Mouse (Mus musculus) hindbrain, embryonic 14.5 days (tissue): ENCODE results near the gene Arhgap19. TPM values are rescaled to one million over a fixed set of nuclear protein-coding genes. Genes with fewer than 3 reads are reported as not detected.

Source experiments
- ATAC-seq: fragments of 200-750 bp; cut with Nextera tagmentation; 2 replicates; pipeline ENCODE4 v1.8.0; 2017; ENCODE audit warnings: moderate number of reproducible peaks, mild to moderate bottlenecking, moderate TSS enrichment, moderate library complexity; ENCODE audit not compliant: low FRiP score
- DNase-seq: peaks from one replicate; pipeline ENCODE4 v3.0.0-alpha.2; 2015; ENCODE audit warnings: low spot score
- H3K27ac ChIP-seq: fragments of 300-500 bp; sonication (generic); 2 replicates; pipeline ENCODE4 v1.5.1; 2014; ENCODE audit warnings: mild to moderate bottlenecking, moderate library complexity
- H3K27me3 ChIP-seq: fragments of 300-500 bp; sonication (generic); 2 replicates; pipeline ENCODE4 v1.6.1; 2014; ENCODE audit warnings: mild to moderate bottlenecking, low read length, mixed read lengths; ENCODE audit not compliant: control insufficient read depth, insufficient read depth
- H3K36me3 ChIP-seq: fragments of 300-500 bp; sonication (generic); replicated peaks from 2 replicates; pipeline ENCODE4 v1.6.1; 2014; ENCODE audit not compliant: control insufficient read depth, insufficient read depth
- H3K4me1 ChIP-seq: fragments of 300-500 bp; sonication (generic); replicated peaks from 2 replicates; pipeline ENCODE4 v1.6.1; 2014; ENCODE audit warnings: antibody characterized with exemption, low read length, mixed read lengths; ENCODE audit not compliant: control insufficient read depth, insufficient read depth
- H3K4me2 ChIP-seq: fragments of 300-500 bp; sonication (generic); replicated peaks from 2 replicates; pipeline ENCODE4 v1.6.1; 2014; ENCODE audit warnings: mild to moderate bottlenecking, moderate library complexity
- H3K4me3 ChIP-seq: fragments of 300-500 bp; sonication (generic); replicated peaks from 2 replicates; pipeline ENCODE4 v1.5.1; 2014; ENCODE audit warnings: mild to moderate bottlenecking, low read length
- H3K9ac ChIP-seq: fragments of 300-500 bp; sonication (generic); 2 replicates; pipeline ENCODE4 v1.6.1; 2014
- H3K9me3 ChIP-seq: fragments of 300-500 bp; sonication (generic); 2 replicates; pipeline ENCODE4 v1.6.1; 2016; ENCODE audit warnings: low read length; ENCODE audit not compliant: control insufficient read depth
- WGBS: fragments of 180-500 bp; shearing (Covaris S2); extraction: QIAGEN DNeasy Blood & Tissue Kit; methylation state at CpG from one replicate; pipeline ENCODE4 v1.1.7; 2014; 5-methylcytosine and 5-hydroxymethylcytosine counted together
- polyA plus RNA-seq: library from polyadenylated mRNA; unstranded; fragments of >200 nt; fragmentation: Nextera tagmentation; extraction: Ambion mirVana; gene quantifications from 2 replicates; pipeline ENCODE4 v1.2.1, GENCODE M21; 2014

Arhgap19 gene
- polyA plus RNA-seq, 1 experiment from 2014 or later, result 6.7 TPM

DNA sequence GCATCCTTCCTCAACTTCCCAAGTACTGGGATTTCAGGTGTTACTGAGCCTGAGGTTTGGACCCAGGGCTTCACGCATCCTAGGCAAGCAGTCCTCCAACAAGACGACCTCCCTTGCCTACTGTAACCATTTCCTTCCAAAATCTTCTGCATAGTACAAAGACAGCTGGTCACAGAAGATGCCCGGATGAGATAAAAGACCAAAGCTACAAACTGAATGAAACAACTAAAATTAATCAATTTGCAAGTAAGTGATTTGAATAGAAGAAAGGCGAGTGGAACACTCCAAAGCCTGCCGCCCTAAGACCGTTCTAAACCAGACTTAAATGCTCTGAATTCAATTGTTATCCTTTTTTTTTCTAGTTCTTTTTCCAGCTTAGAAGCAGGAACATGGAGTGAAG lies 33.6 kb upstream of the Arhgap19 start:
- Histone ChIP-seq H3K27me3 (no peaks in the 10 kb centered on the region), H3K4me3 (no peak overlapping the region), H3K4me1 (peaks cover 40% of the 10 kb centered on the region), H3K27ac (peak overlapping the region; percentile 3; the same call in 1 of the 2 replicates), H3K9me3 (no peaks in the 10 kb centered on the region), H3K36me3 (no peaks in the 10 kb centered on the region), H3K4me2 (peak overlapping the region; percentile 32), H3K9ac (0 out of 2 replicates have a peak overlapping the region, but pooled peaks have one; percentile 28)
- DNase-seq, result no peak
- WGBS, result 50% methylated on average over 6 of the region's 6 CpGs
- no peak for ATAC-seq

GRCm38 (mm10) chr19:41832501-41833201 lies 30.8 kb upstream of the Arhgap19 start:
- Histone ChIP-seq H3K9ac (peak overlapping the region; percentile 85), H3K36me3 (no peaks in the 10 kb centered on the region), H3K4me2 (peak overlapping the region; percentile 88), H3K9me3 (no peaks in the 10 kb centered on the region), H3K27ac (peak overlapping the region; percentile 22; the same call in 1 of the 2 replicates), H3K4me3 (peak overlapping the region; percentile 81), H3K27me3 (no peaks in the 10 kb centered on the region), H3K4me1 (peaks cover 40% of the 10 kb centered on the region)
- WGBS, result 65% methylated on average over 13 of the region's 13 CpGs
- DNase-seq (no peak), ATAC-seq (no peak)

- H3K27ac ChIP-seq, result peak overlapping the region; percentile 16
- peak overlapping the region; percentile 81 for H3K4me3 ChIP-seq
- no peaks in the 10 kb centered on the region for H3K27me3 ChIP-seq
- DNase-seq, result no peak
- WGBS, result 3% methylated on average over 14 of the region's 14 CpGs
- no peaks in the 10 kb centered on the region for H3K36me3 ChIP-seq
- H3K4me1 ChIP-seq, result peaks cover 40% of the 10 kb centered on the region
- H3K9me3 ChIP-seq, result no peaks in the 10 kb centered on the region
- ATAC-seq, result no peak
- H3K9ac ChIP-seq, result peak overlapping the region; percentile 85
- H3K4me2 ChIP-seq, result peak overlapping the region; percentile 88
Observed at GRCm38 (mm10) chr19:41831718-41832391, 30.0 kb upstream of the Arhgap19 start.

GRCm38 (mm10) chr19:41831101-41831570 lies 29.3 kb upstream of the Arhgap19 start:
- Histone ChIP-seq H3K4me1 (peaks cover 40% of the 10 kb centered on the region), H3K4me2 (peak overlapping the region; percentile 88), H3K27ac (peak overlapping the region; percentile 94), H3K9me3 (no peaks in the 10 kb centered on the region), H3K9ac (peak overlapping the region; percentile 85), H3K27me3 (no peaks in the 10 kb centered on the region), H3K36me3 (no peaks in the 10 kb centered on the region), H3K4me3 (peak overlapping the region; percentile 81)
- DNase-seq, result peak; percentile 58
- under 1% methylated on average over 19 of the region's 19 CpGs for WGBS
- ATAC-seq, result no peak

DNA sequence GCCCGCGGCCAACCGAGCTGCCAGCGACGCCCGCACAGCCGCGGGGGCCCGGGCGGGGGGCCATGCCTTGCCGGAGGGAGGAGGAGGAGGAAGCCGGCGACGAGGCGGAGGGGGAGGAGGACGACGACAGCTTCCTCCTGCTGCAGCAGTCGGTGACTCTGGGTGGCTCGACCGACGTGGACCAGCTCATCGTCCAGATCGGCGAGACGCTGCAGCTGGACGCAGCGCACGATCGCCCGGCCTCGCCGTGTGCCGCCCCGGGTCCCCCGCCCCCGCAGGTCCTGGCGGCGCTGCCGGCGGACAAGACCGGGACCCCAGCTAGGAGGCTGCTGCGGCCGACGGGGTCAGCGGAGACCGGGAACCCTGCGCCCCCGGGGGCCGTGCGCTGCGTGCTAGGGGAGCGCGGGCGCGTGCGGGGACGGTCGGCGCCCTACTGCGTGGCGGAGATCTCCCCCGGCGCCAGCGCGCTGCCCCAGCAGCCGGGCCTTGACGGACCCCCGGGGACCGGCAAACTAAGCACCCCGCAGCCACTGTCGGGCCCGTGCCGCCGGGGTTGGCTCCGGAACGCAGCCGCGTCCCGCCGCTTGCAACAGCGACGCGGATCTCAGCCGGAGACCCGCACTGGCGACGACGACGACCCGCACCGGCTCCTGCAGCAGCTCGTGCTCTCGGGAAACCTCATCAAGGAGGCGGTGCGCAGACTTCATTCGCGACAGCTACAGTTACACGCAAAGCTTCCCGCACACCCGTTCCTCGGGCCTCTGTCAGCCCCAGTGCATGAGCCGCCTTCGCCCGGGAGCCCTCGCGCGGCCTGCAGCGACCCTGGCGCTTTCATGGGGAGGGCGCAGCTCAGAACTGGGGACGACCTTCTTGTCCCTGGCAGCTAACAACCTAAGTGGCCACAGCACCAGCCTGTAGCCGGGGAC lies 28.5 kb upstream of the Arhgap19 start:
- peak; percentile 58 for ATAC-seq
- peak overlapping the region; percentile 85 for H3K9ac ChIP-seq

GRCm38 (mm10) chr19:41829381-41830105 lies 27.7 kb upstream of the Arhgap19 start, which contains the start of gene Frat1:
Frat1 (plus strand) TSS chr19:41829970.
- peak; percentile 88 for DNase-seq
- WGBS, result under 1% methylated on average over 39 of the region's 39 CpGs

More for the DNA sequence above, 28.5 kb upstream of the Arhgap19 start:
- DNase-seq, result peak; percentile 56
- no peaks in the 10 kb centered on the region for H3K9me3 ChIP-seq
- H3K27me3 ChIP-seq, result no peaks in the 10 kb centered on the region
- WGBS, result under 1% methylated on average over 95 of the region's 112 CpGs
- H3K36me3 ChIP-seq, result no peaks in the 10 kb centered on the region
- H3K4me3 ChIP-seq, result peak overlapping the region; percentile 81
- peak overlapping the region; percentile 88 for H3K4me2 ChIP-seq
- H3K27ac ChIP-seq, result peak overlapping the region; percentile 94
- peaks cover 33% of the 10 kb centered on the region for H3K4me1 ChIP-seq

DNA sequence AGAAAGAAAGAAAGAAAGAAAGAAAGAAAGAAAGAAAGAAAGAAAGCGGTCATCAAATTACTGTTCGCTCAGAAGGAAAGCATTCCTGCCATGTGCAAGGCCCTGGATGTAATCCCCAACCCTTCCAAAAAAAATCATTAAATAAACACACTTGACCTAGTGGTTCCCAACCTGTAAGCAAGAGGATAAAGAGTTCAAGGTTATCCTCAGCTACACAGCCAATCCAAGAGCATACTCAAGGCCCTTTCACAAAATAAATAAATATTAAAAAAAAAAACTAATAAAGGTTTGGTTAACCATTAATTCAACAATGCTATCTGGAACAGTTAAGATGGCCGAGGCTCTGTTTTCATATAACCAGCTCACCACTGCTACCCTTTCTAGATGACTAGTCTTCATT lies 27.1 kb upstream of the Arhgap19 start:
- Histone ChIP-seq H3K9me3 (no peaks in the 10 kb centered on the region), H3K4me1 (peaks cover 25% of the 10 kb centered on the region), H3K27ac (peak overlapping the region; percentile 94), H3K36me3 (no peaks in the 10 kb centered on the region), H3K4me3 (peak overlapping the region; percentile 81), H3K9ac (peak overlapping the region; percentile 85), H3K4me2 (peak overlapping the region; percentile 88), H3K27me3 (no peaks in the 10 kb centered on the region)
- DNase-seq, result no peak
- WGBS, result 76% methylated on average over 3 of the region's 3 CpGs
- no peak for ATAC-seq

More at GRCm38 (mm10) chr19:41829381-41830105, 27.7 kb upstream of the Arhgap19 start, which contains the start of gene Frat1:
- Histone ChIP-seq H3K4me2 (peak within 1 kb of the TSS; percentile 88), H3K4me1 (peaks cover 27% of the 10 kb centered on the region), H3K9ac (peak within 1 kb of the TSS; percentile 85), H3K36me3 (no peaks in the 10 kb centered on the region), H3K27me3 (no peaks in the 10 kb centered on the region), H3K4me3 (peak within 1 kb of the TSS; percentile 81), H3K27ac (peak within 1 kb of the TSS; percentile 94), H3K9me3 (no peaks in the 10 kb centered on the region)
- ATAC-seq, result peak; percentile 97

GRCm38 (mm10) chr19:41826529-41826928 lies 24.7 kb upstream of the Arhgap19 start:
- H3K36me3 ChIP-seq, result no peaks in the 10 kb centered on the region
- no peak overlapping the region for H3K4me2 ChIP-seq
- 82% methylated on average over 2 of the region's 3 CpGs for WGBS
- no peak overlapping the region for H3K9ac ChIP-seq
- no peak overlapping the region for H3K27ac ChIP-seq
- no peak for DNase-seq
- H3K9me3 ChIP-seq, result no peaks in the 10 kb centered on the region
- peaks cover 3% of the 10 kb centered on the region for H3K4me1 ChIP-seq
- H3K27me3 ChIP-seq, result no peaks in the 10 kb centered on the region
- no peak for ATAC-seq
- H3K4me3 ChIP-seq, result no peak overlapping the region
